Mouse (Mus musculus) small intestine, adult 2 months (tissue): ENCODE data around the gene Pex10.

Experiments
- CTCF ChIP-seq: fragments of 200-500 bp; IDR thresholded peaks from 2 replicates; pipeline ENCODE4 v1.5.1; 2012; ENCODE audit warnings: low read depth, mild to moderate bottlenecking, control low read depth, inconsistent platforms, low read length, moderate library complexity, mixed read lengths; ENCODE audit not compliant: insufficient replicate concordance, insufficient read length; ENCODE audit errors: extremely low read depth
- POLR2A ChIP-seq: fragments of 200-500 bp; IDR thresholded peaks from 2 replicates; pipeline ENCODE4 v1.6.1; 2012; ENCODE audit warnings: low read depth, mild to moderate bottlenecking, control low read depth, inconsistent platforms, low read length, moderate library complexity

DNA sequence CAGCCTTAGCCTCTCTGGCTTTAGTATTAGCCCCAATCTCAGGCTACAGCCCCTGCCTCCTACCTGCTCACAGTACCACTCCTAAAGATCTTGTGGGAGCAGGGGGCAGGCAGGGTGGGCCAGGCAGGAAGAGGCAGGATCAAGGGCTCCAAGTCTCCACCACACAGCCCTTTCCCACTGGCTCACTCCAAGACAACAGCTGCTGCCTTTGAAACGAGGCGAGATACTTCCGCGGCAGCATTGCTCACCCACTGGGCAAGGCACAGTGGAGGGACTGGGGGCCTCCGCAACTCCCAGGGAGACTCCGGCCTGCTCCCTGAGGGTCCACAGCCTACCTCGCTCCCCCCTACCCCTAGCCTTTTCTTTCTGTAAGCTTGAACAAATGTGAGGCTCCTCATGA, 32.6 kb upstream of the Pex10 start:
- TF ChIP-seq POLR2A (no peak), CTCF (no peak)
